Mouse (Mus musculus) hindbrain, embryonic 15.5 days (tissue): ENCODE measurements around the gene Dnah12. TPM values are rescaled to one million over a fixed set of nuclear protein-coding genes. Genes with fewer than 3 reads are reported as not detected.

Experiments used
- microRNA-seq: library from miRNA; unstranded; fragments of <30 nt; microRNA quantifications from one replicate; pipeline ENCODE4, GENCODE M21; 2016
- polyA plus RNA-seq: library from polyadenylated mRNA; unstranded; fragments of >200 nt; fragmentation: Nextera tagmentation; extraction: Ambion mirVana; gene quantifications from 2 replicates; pipeline ENCODE4 v1.2.1, GENCODE M21; 2015

Dnah12 gene
- polyA plus RNA-seq, 1 experiment from 2014 or later: 0.09 TPM

Small RNAs within 50 kb of the gene (microRNA-seq; reads per million reads assigned to microRNA genes)
- not detected for gene Mir7672

Other genes with a start within 250 kb of the Dnah12 start
- gene Slmap, start 158.3 kb upstream of the Dnah12 start, polyA plus RNA-seq: 14.1 and 14.4 TPM in 2 replicates
- 18.0 and 18.3 TPM in 2 replicates for gene Dennd6a, start 119.4 kb upstream of the Dnah12 start, polyA plus RNA-seq
- gene Arf4, start 55.2 kb upstream of the Dnah12 start, polyA plus RNA-seq: 485 and 504 TPM in 2 replicates
- 11.1 and 11.8 TPM in 2 replicates for gene Pde12, start 23.4 kb upstream of the Dnah12 start, polyA plus RNA-seq
- gene Asb14, start 201.3 kb downstream of the Dnah12 start, polyA plus RNA-seq: 0.10 and 0.29 TPM in 2 replicates